Mouse (Mus musculus): Measurements from ENCODE around the gene Cbx1. TPM values are rescaled to one million over a fixed set of nuclear protein-coding genes. Genes with fewer than 3 reads are reported as not detected.

Cbx1 gene
- polyA plus RNA-seq, 1 experiment: 51.4 TPM

- H3K4me1 ChIP-seq (ENCODE audit: control insufficient read depth, insufficient read depth, low read length): peaks cover 38% of the 10 kb centered on the region
- no peak for TF ChIP-seq POLR2A (IDR thresholded peaks at IDR 0.05; ENCODE audit: borderline replicate concordance, low read depth, low read length)
- TF ChIP-seq CTCF (IDR thresholded peaks at IDR 0.05; ENCODE audit: low read depth, low read length): no peak
- peak overlapping the region; percentile 92 for H3K27ac ChIP-seq (ENCODE audit: insufficient read depth, low read depth, low read length)
- H3K4me3 ChIP-seq (ENCODE audit: insufficient read depth, low read length): peak overlapping the region; percentile 90
Measured at GRCm38 (mm10) chr11:96830539-96831216, 41.8 kb downstream of the Cbx1 start.

GRCm38 (mm10) chr11:96831516-96831915, 42.6 kb downstream of the Cbx1 start:
- H3K4me3 ChIP-seq (ENCODE audit: insufficient read depth, low read length): no peak overlapping the region
- TF ChIP-seq CTCF (IDR thresholded peaks at IDR 0.05; ENCODE audit: low read depth, low read length) (no peak), POLR2A (IDR thresholded peaks at IDR 0.05; ENCODE audit: borderline replicate concordance, low read depth, low read length) (no peak)
- peaks cover 31% of the 10 kb centered on the region for H3K4me1 ChIP-seq (ENCODE audit: control insufficient read depth, insufficient read depth, low read length)
- H3K27ac ChIP-seq (ENCODE audit: insufficient read depth, low read depth, low read length): no peak overlapping the region

GRCm38 (mm10) chr11:96832541-96832940, 43.6 kb downstream of the Cbx1 start:
- H3K4me3 ChIP-seq (ENCODE audit: insufficient read depth, low read length): no peak overlapping the region
- peaks cover 31% of the 10 kb centered on the region for H3K4me1 ChIP-seq (ENCODE audit: control insufficient read depth, insufficient read depth, low read length)
- peak overlapping the region; percentile 24 for H3K27ac ChIP-seq (ENCODE audit: insufficient read depth, low read depth, low read length)
- no peak for TF ChIP-seq POLR2A (IDR thresholded peaks at IDR 0.05; ENCODE audit: borderline replicate concordance, low read depth, low read length)
- TF ChIP-seq CTCF (IDR thresholded peaks at IDR 0.05; ENCODE audit: low read depth, low read length): no peak

- Histone ChIP-seq H3K4me3 (ENCODE audit: insufficient read depth, low read length) (no peak overlapping the region), H3K27ac (ENCODE audit: insufficient read depth, low read depth, low read length) (peak overlapping the region; percentile 17)
Measured at GRCm38 (mm10) chr11:96832973-96833372, 44.0 kb downstream of the Cbx1 start.

GRCm38 (mm10) chr11:96834127-96834526, 45.2 kb downstream of the Cbx1 start:
- Histone ChIP-seq H3K4me1 (ENCODE audit: control insufficient read depth, insufficient read depth, low read length) (peaks cover 32% of the 10 kb centered on the region), H3K4me3 (ENCODE audit: insufficient read depth, low read length) (no peak overlapping the region), H3K27ac (ENCODE audit: insufficient read depth, low read depth, low read length) (no peak overlapping the region)
- no peak for TF ChIP-seq CTCF (IDR thresholded peaks at IDR 0.05; ENCODE audit: low read depth, low read length)
- TF ChIP-seq POLR2A (IDR thresholded peaks at IDR 0.05; ENCODE audit: borderline replicate concordance, low read depth, low read length): no peak

More at GRCm38 (mm10) chr11:96832973-96833372, 44.0 kb downstream of the Cbx1 start:
- no peak for TF ChIP-seq CTCF (IDR thresholded peaks at IDR 0.05; ENCODE audit: low read depth, low read length)
- peaks cover 32% of the 10 kb centered on the region for H3K4me1 ChIP-seq (ENCODE audit: control insufficient read depth, insufficient read depth, low read length)

GRCm38 (mm10) chr11:96837298-96837697, 48.4 kb downstream of the Cbx1 start:
- peak overlapping the region; percentile 55 for H3K27ac ChIP-seq (ENCODE audit: insufficient read depth, low read depth, low read length)
- H3K4me1 ChIP-seq (ENCODE audit: control insufficient read depth, insufficient read depth, low read length): peaks cover 23% of the 10 kb centered on the region
- no peak overlapping the region for H3K4me3 ChIP-seq (ENCODE audit: insufficient read depth, low read length)
- TF ChIP-seq CTCF (IDR thresholded peaks at IDR 0.05; ENCODE audit: low read depth, low read length): no peak
- no peak for TF ChIP-seq POLR2A (IDR thresholded peaks at IDR 0.05; ENCODE audit: borderline replicate concordance, low read depth, low read length)

- TF ChIP-seq POLR2A (IDR thresholded peaks at IDR 0.05; ENCODE audit: borderline replicate concordance, low read depth, low read length) (no peak), CTCF (IDR thresholded peaks at IDR 0.05; ENCODE audit: low read depth, low read length) (no peak)
- no peak overlapping the region for H3K4me3 ChIP-seq (ENCODE audit: insufficient read depth, low read length)
- H3K27ac ChIP-seq (ENCODE audit: insufficient read depth, low read depth, low read length): no peak overlapping the region
- peaks cover 13% of the 10 kb centered on the region for H3K4me1 ChIP-seq (ENCODE audit: control insufficient read depth, insufficient read depth, low read length)
Measured at GRCm38 (mm10) chr11:96838341-96838740, 49.4 kb downstream of the Cbx1 start.

- H3K4me3 ChIP-seq (ENCODE audit: insufficient read depth, low read length): no peak overlapping the region
- H3K27ac ChIP-seq (ENCODE audit: insufficient read depth, low read depth, low read length): no peak overlapping the region
- peaks cover 13% of the 10 kb centered on the region for H3K4me1 ChIP-seq (ENCODE audit: control insufficient read depth, insufficient read depth, low read length)
- TF ChIP-seq CTCF (IDR thresholded peaks at IDR 0.05; ENCODE audit: low read depth, low read length) (no peak), POLR2A (IDR thresholded peaks at IDR 0.05; ENCODE audit: borderline replicate concordance, low read depth, low read length) (no peak)
Measured at GRCm38 (mm10) chr11:96839428-96839827, 50.5 kb downstream of the Cbx1 start.

- no peak for TF ChIP-seq POLR2A (IDR thresholded peaks at IDR 0.05; ENCODE audit: borderline replicate concordance, low read depth, low read length)
- no peak for TF ChIP-seq CTCF (IDR thresholded peaks at IDR 0.05; ENCODE audit: low read depth, low read length)
- no peak overlapping the region for H3K27ac ChIP-seq (ENCODE audit: insufficient read depth, low read depth, low read length)
Measured at GRCm38 (mm10) chr11:96839877-96840276, 51.0 kb downstream of the Cbx1 start.

GRCm38 (mm10) chr11:96840290-96840689, 51.4 kb downstream of the Cbx1 start:
- TF ChIP-seq POLR2A (IDR thresholded peaks at IDR 0.05; ENCODE audit: borderline replicate concordance, low read depth, low read length) (no peak), CTCF (IDR thresholded peaks at IDR 0.05; ENCODE audit: low read depth, low read length) (no peak)
- Histone ChIP-seq H3K4me1 (ENCODE audit: control insufficient read depth, insufficient read depth, low read length) (peaks cover 13% of the 10 kb centered on the region), H3K4me3 (ENCODE audit: insufficient read depth, low read length) (no peak overlapping the region), H3K27ac (ENCODE audit: insufficient read depth, low read depth, low read length) (no peak overlapping the region)

More at GRCm38 (mm10) chr11:96839877-96840276, 51.0 kb downstream of the Cbx1 start:
- Histone ChIP-seq H3K4me1 (ENCODE audit: control insufficient read depth, insufficient read depth, low read length) (peaks cover 13% of the 10 kb centered on the region), H3K4me3 (ENCODE audit: insufficient read depth, low read length) (no peak overlapping the region)

Measured in bone marrow macrophage, adult 2 months (primary cell).